Mouse (Mus musculus) liver, embryonic 14.5 days (tissue): ENCODE measurements around the gene Gm17657. TPM values are rescaled to one million over a fixed set of nuclear protein-coding genes. Genes with fewer than 3 reads are reported as not detected.

ENCODE experiments used
- ATAC-seq: fragments of 200-750 bp; cut with Nextera tagmentation; 2 replicates; pipeline ENCODE4 v1.8.0; 2017; ENCODE audit warnings: moderate number of reproducible peaks, mild to moderate bottlenecking, moderate library complexity; ENCODE audit not compliant: insufficient read depth
- DNase-seq, 3 experiments: peaks; one replicate each; pipeline ENCODE4 v3.0.0-alpha.2; 2012 to 2013; ENCODE audit warnings: low read depth in 3 of 3, low spot score in 3 of 3
- H3K27ac ChIP-seq: fragments of 300-500 bp; sonication (generic); 2 replicates; pipeline ENCODE4 v1.5.1; 2014; ENCODE audit warnings: moderate library complexity, mild to moderate bottlenecking, control low read depth, inconsistent platforms
- H3K27me3 ChIP-seq: fragments of 300-500 bp; sonication (generic); 2 replicates; pipeline ENCODE4 v1.6.1; 2014; ENCODE audit warnings: mild to moderate bottlenecking, low read length, moderate library complexity; ENCODE audit not compliant: control insufficient read depth, insufficient read depth
- H3K36me3 ChIP-seq: fragments of 300-500 bp; sonication (generic); replicated peaks from 2 replicates; pipeline ENCODE4 v1.6.1; 2014; ENCODE audit warnings: low read depth; ENCODE audit not compliant: control insufficient read depth, insufficient read depth
- H3K4me1 ChIP-seq, 2 experiments: fragments of 200-500 bp in 1 of 2; fragments of 300-500 bp in 1 of 2; sonication (generic) in 1 of 2; replicated peaks; 2 replicates each; pipeline ENCODE4 v1.6.1; 2012 to 2014; ENCODE audit warnings: antibody characterized with exemption in 1 of 2, inconsistent platforms in 1 of 2, low read length in 1 of 2; ENCODE audit not compliant: control insufficient read depth in 2 of 2, insufficient read depth in 2 of 2
- H3K4me2 ChIP-seq: fragments of 300-500 bp; sonication (generic); 2 replicates; pipeline ENCODE4 v1.6.1; 2014; ENCODE audit warnings: low read depth, mild to moderate bottlenecking, control low read depth, moderate library complexity
- H3K4me3 ChIP-seq, 2 experiments: fragments of 200-500 bp in 1 of 2; fragments of 300-500 bp in 1 of 2; sonication (generic) in 1 of 2; 2 replicates each; pipeline ENCODE4 v1.5.1; 2012 to 2014; ENCODE audit warnings: low read depth in 2 of 2, low read length in 2 of 2, mild to moderate bottlenecking in 2 of 2, control low read depth in 1 of 2, inconsistent platforms in 1 of 2, moderate library complexity in 1 of 2; ENCODE audit not compliant: insufficient read depth in 1 of 2
- H3K9ac ChIP-seq: fragments of 300-500 bp; sonication (generic); replicated peaks from 2 replicates; pipeline ENCODE4 v1.6.1; 2014; ENCODE audit warnings: mild to moderate bottlenecking, control low read depth, moderate library complexity
- H3K9me3 ChIP-seq: fragments of 300-500 bp; sonication (generic); 2 replicates; pipeline ENCODE4 v1.6.1; 2016; ENCODE audit warnings: low read length, mixed read lengths; ENCODE audit not compliant: control insufficient read depth
- CTCF ChIP-seq: IDR thresholded peaks from 2 replicates; pipeline ENCODE4 v1.5.1; 2016; ENCODE audit warnings: antibody characterized with exemption, low read depth, control low read depth
- EP300 ChIP-seq: IDR thresholded peaks from 2 replicates; pipeline ENCODE4 v1.6.1; 2016; ENCODE audit warnings: antibody characterized with exemption, low read depth
- WGBS: fragments of 180-500 bp; shearing (Covaris S2); extraction: QIAGEN DNeasy Blood & Tissue Kit; methylation state at CpG from one replicate; pipeline ENCODE4 v1.1.7; 2014; ENCODE audit not compliant: insufficient replicate concordance; 5-methylcytosine and 5-hydroxymethylcytosine counted together
- polyA plus RNA-seq, 2 experiments: library from polyadenylated mRNA; depleted of rRNA in 1 of 2; stranded (reverse) in 1 of 2; unstranded in 1 of 2; fragments of >200 nt; fragmentation: Nextera tagmentation in 1 of 2; extraction: Ambion mirVana in 1 of 2; gene quantifications; 2 replicates each; pipeline versions ENCODE4 v1.2.1 to v1.2.3; 2012 to 2014

Gm17657 gene
- polyA plus RNA-seq, 2 experiments, result not detected

DNA sequence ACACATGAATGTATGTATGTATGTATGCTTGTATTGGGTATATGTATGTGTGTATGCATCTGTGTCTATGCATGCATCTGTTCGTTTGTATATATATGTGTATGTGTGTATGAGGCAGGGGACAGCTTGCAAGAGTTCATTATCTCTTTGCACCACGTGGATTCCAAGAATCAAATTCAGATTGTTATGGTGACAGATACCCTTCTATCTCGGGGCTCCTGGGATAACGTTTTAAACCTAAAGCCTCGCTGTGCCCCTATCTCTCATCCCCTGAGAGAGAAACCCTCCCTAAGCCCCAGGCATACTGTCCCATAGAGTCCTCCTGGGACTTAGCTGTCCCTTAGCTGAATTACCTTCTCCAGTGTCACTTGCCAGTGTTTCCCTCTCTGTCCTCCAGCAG is 34.1 kb upstream of the Gm17657 start:
- ATAC-seq, result peak; percentile 79; the same call in 1 of the 2 replicates
- no peak overlapping the region for H3K4me2 ChIP-seq

DNA sequence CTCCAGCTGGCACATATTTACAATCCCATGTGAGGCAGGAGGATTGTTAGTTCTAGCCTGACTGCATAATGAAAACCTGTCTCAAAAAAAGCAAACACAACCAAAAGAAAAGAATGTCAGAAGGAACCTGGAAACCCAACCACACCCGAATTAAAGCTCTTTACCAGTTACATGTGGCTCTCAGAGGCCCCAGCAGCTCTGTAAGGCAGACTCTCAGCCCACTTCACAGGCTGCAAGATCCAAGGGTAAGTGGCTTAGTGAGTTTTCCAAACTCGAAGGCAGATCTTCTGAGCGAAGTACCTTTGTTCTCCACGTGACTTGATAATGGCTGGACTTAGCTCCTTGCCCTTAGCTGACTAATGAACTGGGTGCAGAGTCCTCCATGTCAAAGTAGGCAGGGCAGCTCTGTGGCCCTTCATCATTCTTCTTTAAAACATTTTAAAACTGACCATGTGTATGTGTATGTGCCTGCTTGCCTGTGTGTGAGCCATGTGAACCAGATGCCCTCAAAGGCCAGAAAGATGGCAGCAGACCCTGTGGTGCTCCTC is 30.2 kb upstream of the Gm17657 start:
- Histone ChIP-seq H3K4me1 (peaks cover 0 to 13% of the 10 kb centered on the region in 2 experiments; a peak in 3 of 4 replicates), H3K4me3 (no peak overlapping the region), H3K9ac (no peak overlapping the region), H3K27ac (no peak overlapping the region), H3K9me3 (no peaks in the 10 kb centered on the region), H3K4me2 (no peak overlapping the region), H3K27me3 (no peaks in the 10 kb centered on the region), H3K36me3 (no peaks in the 10 kb centered on the region)
- TF ChIP-seq EP300 (no peak), CTCF (no peak)
- DNase-seq (no peak), ATAC-seq (no peak)
- WGBS, result 77% methylated on average over 4 of the region's 4 CpGs

More for the DNA sequence above, 34.1 kb upstream of the Gm17657 start:
- no peak overlapping the region for H3K4me3 ChIP-seq
- H3K9ac ChIP-seq, result no peak overlapping the region
- H3K36me3 ChIP-seq, result no peaks in the 10 kb centered on the region
- H3K27me3 ChIP-seq, result no peaks in the 10 kb centered on the region
- no peak overlapping the region for H3K27ac ChIP-seq
- TF ChIP-seq CTCF (no peak), EP300 (peak; percentile 58)
- WGBS, result 17% methylated on average over 5 of the region's 5 CpGs
- DNase-seq, result peak in 2 of 3 experiments; percentile 6 to 11
- H3K9me3 ChIP-seq, result no peaks in the 10 kb centered on the region
- H3K4me1 ChIP-seq, result peaks cover 0 to 13% of the 10 kb centered on the region in 2 experiments; a peak in 3 of 4 replicates

DNA sequence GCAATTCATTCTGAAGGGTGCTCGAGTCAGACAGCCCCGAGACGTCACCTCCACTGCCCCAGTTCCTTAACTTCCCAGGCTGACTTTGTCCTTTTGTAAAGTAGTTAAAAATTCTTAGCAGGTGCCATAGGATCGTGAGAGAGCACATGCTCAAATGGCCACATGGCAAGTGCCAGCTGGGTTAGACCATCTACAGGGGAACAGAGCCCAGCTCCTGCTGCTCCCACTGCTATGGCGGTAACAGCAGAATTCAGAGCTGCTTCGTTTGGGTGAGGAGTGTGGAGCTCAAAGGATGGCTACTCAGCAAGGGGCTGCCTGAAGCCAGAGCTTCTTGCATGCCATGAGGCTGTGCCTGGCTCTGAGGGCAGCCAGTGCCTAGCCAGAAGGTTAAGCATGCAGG is 20.4 kb upstream of the Gm17657 start:
- no peaks in the 10 kb centered on the region for H3K4me1 ChIP-seq
- H3K4me3 ChIP-seq, result no peak overlapping the region
- TF ChIP-seq CTCF (no peak), EP300 (no peak)
- DNase-seq, result no peak
- H3K27ac ChIP-seq, result no peak overlapping the region
- no peaks in the 10 kb centered on the region for H3K27me3 ChIP-seq
- no peaks in the 10 kb centered on the region for H3K9me3 ChIP-seq
- no peak overlapping the region for H3K9ac ChIP-seq
- H3K36me3 ChIP-seq, result no peaks in the 10 kb centered on the region; the same call in 1 of the 2 replicates
- 76% methylated on average over 6 of the region's 6 CpGs for WGBS
- H3K4me2 ChIP-seq, result no peak overlapping the region
- no peak for ATAC-seq

DNA sequence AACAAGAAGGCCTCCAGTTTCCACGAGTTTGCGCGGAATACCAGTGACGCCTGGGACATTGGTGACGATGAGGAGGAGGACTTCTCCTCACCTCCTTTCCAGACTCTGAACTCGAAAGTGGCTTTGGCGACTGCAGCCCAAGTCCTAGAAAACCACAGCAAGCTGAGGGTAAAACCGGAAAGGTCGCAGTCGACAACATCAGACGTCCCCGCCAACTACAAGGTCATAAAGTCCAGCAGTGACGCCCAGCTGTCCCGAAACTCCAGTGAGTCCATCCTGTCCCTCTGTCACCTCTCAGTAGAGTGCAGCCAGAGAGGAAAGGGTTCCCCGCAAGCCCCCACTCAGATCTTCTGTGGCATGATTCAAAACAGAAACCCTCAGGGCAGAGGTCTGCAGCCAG is 19.0 kb upstream of the Gm17657 start:
- ATAC-seq (no peak), DNase-seq (no peak)
- H3K4me1 ChIP-seq, result no peaks in the 10 kb centered on the region
- no peaks in the 10 kb centered on the region; the same call in none of the 2 replicates for H3K36me3 ChIP-seq
- no peak overlapping the region for H3K4me3 ChIP-seq
- no peaks in the 10 kb centered on the region for H3K9me3 ChIP-seq
- H3K9ac ChIP-seq, result no peak overlapping the region
- WGBS, result 85% methylated on average over 15 of the region's 15 CpGs
- H3K27ac ChIP-seq, result no peak overlapping the region
- TF ChIP-seq EP300 (no peak), CTCF (no peak)
- H3K27me3 ChIP-seq, result no peaks in the 10 kb centered on the region
- no peak overlapping the region for H3K4me2 ChIP-seq

DNA sequence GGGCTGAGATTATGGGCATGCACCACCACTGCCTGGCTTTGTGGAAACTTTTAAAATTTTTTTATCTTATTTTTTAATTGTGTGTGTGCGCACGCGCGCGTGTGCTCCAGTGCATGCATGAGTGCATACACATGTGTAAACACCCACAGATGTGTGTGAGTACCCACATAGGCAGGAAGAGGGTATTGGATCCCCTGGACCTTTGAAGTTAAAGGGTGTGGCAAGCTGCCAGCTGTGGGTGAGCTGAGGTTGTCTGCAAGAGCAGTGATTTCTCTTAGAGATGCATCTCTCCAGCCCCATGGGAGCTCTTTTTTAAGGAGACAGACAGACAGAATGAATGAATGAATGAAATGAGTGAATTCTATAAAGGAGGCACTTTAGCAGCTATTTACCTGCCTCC is 16.1 kb upstream of the Gm17657 start:
- H3K9ac ChIP-seq, result no peak overlapping the region
- no peaks in the 10 kb centered on the region for H3K27me3 ChIP-seq
- H3K36me3 ChIP-seq, result peaks cover 3% of the 10 kb centered on the region
- H3K27ac ChIP-seq, result no peak overlapping the region
- WGBS, result 92% methylated on average over 5 of the region's 5 CpGs
- TF ChIP-seq CTCF (no peak), EP300 (no peak)
- ATAC-seq (no peak), DNase-seq (no peak)
- H3K9me3 ChIP-seq, result no peaks in the 10 kb centered on the region
- no peaks in the 10 kb centered on the region for H3K4me1 ChIP-seq
- H3K4me3 ChIP-seq, result no peak overlapping the region
- no peak overlapping the region for H3K4me2 ChIP-seq
